Mouse (Mus musculus) neural tube, embryonic 10.5 days (tissue): ENCODE results near the gene Alox12.

Source experiments
- DNase-seq: peaks from one replicate; pipeline ENCODE4 v3.0.0-alpha.2; 2017; ENCODE audit warnings: low spot score; ENCODE audit errors: extremely low spot score

Alox12 gene

DNA sequence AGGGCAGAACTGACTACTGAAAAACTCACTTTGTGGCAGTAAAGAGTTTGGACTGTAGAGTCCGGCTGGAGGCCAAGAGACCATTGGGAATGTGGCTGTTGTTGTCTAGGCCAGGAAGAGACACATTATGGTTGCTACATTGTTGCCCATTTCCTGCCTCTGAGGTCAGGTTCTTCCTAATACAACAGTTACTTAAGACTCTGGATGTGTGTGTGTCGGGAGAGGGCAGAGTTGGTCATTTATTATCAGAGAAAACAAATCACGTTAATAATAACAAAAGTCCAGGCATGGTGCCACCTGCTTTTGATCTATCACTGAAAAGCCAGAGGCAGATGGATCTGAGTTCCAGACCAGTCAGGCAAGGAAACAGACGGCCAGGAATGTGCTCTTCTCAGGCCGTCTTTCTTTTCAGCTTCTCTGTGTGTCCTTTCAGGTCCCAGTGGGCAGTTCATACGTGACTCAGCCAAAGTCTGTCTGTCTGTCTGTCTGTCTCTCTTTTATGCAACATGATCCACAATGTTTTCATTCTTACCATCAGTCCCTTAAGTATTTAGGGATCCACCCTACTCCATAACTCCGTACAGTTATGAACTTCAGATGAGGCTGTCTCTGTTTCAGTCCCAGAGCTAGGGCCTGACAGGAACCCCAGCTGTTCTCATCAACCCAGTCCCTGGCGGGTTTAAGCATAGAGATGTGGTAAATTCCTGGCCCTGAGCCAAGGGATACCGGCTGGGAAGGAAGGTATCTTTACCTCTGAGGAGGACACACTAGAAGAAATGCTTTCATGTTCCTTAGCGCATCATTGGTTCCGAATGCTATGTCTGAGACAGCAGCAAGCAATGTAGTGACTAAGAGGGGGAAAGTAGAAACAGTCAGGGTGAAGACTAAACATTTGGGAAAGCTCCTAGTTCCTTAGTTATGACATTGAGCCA lies 61.5 kb downstream of the Alox12 start:
- DNase-seq, result no peak

DNA sequence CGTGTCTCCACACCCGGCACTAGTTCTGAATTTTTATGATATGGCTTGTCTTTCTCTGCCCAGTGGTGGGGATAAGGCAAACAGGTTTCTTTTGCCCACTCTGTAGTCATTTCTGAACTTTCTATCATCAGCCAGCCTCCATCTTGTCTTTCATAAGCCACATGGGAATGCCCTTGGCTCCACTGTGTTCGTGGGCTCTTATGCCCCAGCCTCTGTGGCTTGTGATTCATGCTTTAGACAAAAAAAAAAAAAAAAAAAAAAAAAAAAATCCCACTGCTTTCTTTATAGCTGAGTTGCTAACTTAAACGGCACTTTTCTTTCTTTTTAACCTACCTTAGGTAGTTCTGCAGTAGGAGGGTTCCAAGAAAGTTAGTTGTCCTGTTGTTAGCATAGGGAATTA lies 63.0 kb downstream of the Alox12 start:
- DNase-seq, result no peak
